Mouse (Mus musculus) heart, postnatal 10 days (tissue): ENCODE measurements around the gene Galm. TPM values are rescaled to one million over a fixed set of nuclear protein-coding genes. Genes with fewer than 3 reads are reported as not detected.
A peak's percentile ranks its signal among the peaks of the same experiment; 100 is the strongest.

Experiments used
- DNase-seq, 2 experiments: peaks; one replicate each; pipeline ENCODE4 v3.0.0; 2021
- intact Hi-C: fragments of 180-260 bp; cut with DNase I; formaldehyde crosslinking; loops from one replicate; pipeline ENCODE4 v1.15.1; 2025
- total RNA-seq, 2 experiments: library from RNA; stranded (reverse); gene quantifications; 2 replicates each; pipeline ENCODE4 v1.2.3; 2021

Galm gene
- total RNA-seq, 2 experiments from 2014 or later, result 8.0 to 9.2 TPM

GRCm38 (mm10) chr17:80126166-80126565 lies 1.1 kb upstream of the Galm start:
- no peak for DNase-seq
- intact Hi-C loops, result loop anchor here (5.0 kb wide), 1 partner anchor 64 kb away; the partner anchor contains the start of gene Hnrnpll

GRCm38 (mm10) chr17:80128476-80128990 lies 1.3 kb downstream of the Galm start:
- intact Hi-C loops, result loop anchor here (5.0 kb wide), 1 partner anchor 66 kb away; the partner anchor contains the start of gene Hnrnpll
- no peak for DNase-seq

- DNase-seq, result no peak
- intact Hi-C loops, result loop anchor here (5.0 kb wide), 1 partner anchor 67 kb away; the partner anchor contains the start of gene Hnrnpll
These were observed 2.1 kb downstream of the Galm start for GRCm38 (mm10) chr17:80129387-80129786.

- intact Hi-C loops, result no loop called here
- peak in 1 of 2 experiments; percentile 13 for DNase-seq
These were observed 3.6 kb downstream of the Galm start for GRCm38 (mm10) chr17:80130718-80131430.

GRCm38 (mm10) chr17:80131431-80131766 lies 4.1 kb downstream of the Galm start:
- peak in 1 of 2 experiments; percentile 20 for DNase-seq
- intact Hi-C loops, result no loop called here

GRCm38 (mm10) chr17:80131838-80132237 lies 4.6 kb downstream of the Galm start:
- intact Hi-C loops, result no loop called here

GRCm38 (mm10) chr17:80132502-80132901 lies 5.2 kb downstream of the Galm start:
- intact Hi-C loops, result no loop called here
- no peak for DNase-seq

More at GRCm38 (mm10) chr17:80131838-80132237, 4.6 kb downstream of the Galm start:
- DNase-seq, result no peak

GRCm38 (mm10) chr17:80138434-80139162 lies 11.3 kb downstream of the Galm start:
- peak; percentile 22 to 30 for DNase-seq
- intact Hi-C loops, result no loop called here

- DNase-seq, result no peak
- intact Hi-C loops, result no loop called here
These were observed 12.6 kb downstream of the Galm start for GRCm38 (mm10) chr17:80139753-80140444.

GRCm38 (mm10) chr17:80143478-80144232 lies 16.4 kb downstream of the Galm start:
- DNase-seq, result no peak
- intact Hi-C loops, result no loop called here

- DNase-seq, result no peak
- intact Hi-C loops, result no loop called here
These were observed 17.9 kb downstream of the Galm start for GRCm38 (mm10) chr17:80145210-80145609.

GRCm38 (mm10) chr17:80145771-80146170 lies 18.5 kb downstream of the Galm start:
- DNase-seq, result no peak
- intact Hi-C loops, result no loop called here

- DNase-seq, result peak; percentile 86 to 88
- intact Hi-C loops, result no loop called here
These were observed 21.1 kb downstream of the Galm start for GRCm38 (mm10) chr17:80148053-80148994.

GRCm38 (mm10) chr17:80148995-80149388 lies 21.7 kb downstream of the Galm start:
- intact Hi-C loops, result no loop called here
- no peak for DNase-seq

- intact Hi-C loops, result no loop called here
- DNase-seq, result no peak
These were observed 24.1 kb downstream of the Galm start for GRCm38 (mm10) chr17:80151353-80151752.

- DNase-seq, result no peak
- intact Hi-C loops, result no loop called here
These were observed 25.7 kb downstream of the Galm start for GRCm38 (mm10) chr17:80152767-80153630.

GRCm38 (mm10) chr17:80153631-80154030 lies 26.4 kb downstream of the Galm start:
- intact Hi-C loops, result no loop called here
- no peak for DNase-seq

GRCm38 (mm10) chr17:80156905-80157304 lies 29.6 kb downstream of the Galm start:
- intact Hi-C loops, result no loop called here
- no peak for DNase-seq
